Mouse (Mus musculus): ENCODE data around the gene Thada.

DNA sequence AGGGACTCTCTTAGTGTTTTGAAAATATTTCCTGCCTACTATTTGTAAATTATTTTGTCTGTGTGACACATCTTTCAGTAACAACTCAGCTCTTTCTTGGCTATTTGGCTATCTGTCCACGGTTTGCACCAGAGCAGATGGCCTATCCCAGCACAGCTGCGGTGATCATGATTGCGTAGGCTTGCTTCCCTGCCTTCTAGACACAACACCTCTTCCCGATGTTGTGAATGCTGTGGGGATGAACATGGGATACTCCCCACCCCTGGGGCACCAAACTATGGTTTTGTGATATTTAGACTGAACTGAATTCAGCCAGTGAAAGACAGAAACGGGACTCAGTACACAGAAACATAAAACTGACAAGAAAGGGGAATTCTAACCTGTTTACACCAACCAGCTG is 144.7 kb downstream of the Thada start:
- TF ChIP-seq EP300 (IDR thresholded peaks at IDR 0.05) = no peak
- TF ChIP-seq CTCF (IDR thresholded peaks at IDR 0.05) = no peak
